Mouse (Mus musculus) retina, adult 2 months (tissue): Measurements from ENCODE around the gene Camta2.

Experiments
- DNase-seq: peaks from one replicate; pipeline ENCODE4 v3.0.0-alpha.2; 2012; ENCODE audit warnings: low read depth, low spot score

The Camta2 gene

DNA sequence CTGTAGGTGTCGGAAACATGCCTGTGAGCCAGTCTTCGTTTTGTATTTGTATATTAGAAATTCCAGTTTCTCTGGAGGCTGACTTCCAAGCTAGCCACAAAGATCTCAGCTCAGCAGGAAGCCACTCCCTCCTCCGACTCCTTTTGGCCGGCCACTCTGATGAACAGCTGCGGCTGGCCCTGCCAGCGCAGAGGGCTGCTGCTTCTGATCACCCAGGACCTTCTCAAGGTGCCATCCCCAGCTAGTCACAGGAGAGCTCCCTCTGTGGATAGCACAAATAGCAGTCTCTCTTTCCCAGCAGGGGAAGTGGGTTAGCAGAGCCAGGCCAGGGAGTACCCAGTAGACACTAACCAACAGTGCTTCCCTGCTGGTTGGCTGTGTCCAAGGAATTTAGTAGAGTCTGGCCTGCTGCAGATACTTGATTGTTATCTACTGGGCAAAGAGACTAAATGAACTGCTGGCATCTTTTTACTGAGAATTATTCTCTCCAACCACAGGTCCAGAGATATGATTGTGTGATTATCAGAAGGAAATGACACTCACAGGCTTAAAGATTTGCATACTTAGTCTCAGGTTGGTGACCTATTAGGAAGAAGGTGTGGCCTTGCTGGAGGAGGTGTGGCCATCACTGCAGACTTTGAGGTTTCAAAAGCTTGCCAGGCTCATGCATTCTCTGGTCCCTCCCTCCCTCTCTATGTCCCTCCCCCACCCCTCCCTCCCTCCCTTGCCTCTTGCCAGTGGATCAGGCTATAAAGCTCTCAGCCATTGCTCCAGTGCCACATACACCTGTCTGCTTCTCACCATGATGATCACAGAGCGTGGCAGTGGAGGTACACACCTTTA, 65.7 kb downstream of the Camta2 start:
- peak; percentile 46 for DNase-seq
